Mouse (Mus musculus) thymus, postnatal 0 days (tissue): ENCODE measurements around the gene Mip. TPM values are rescaled to one million over a fixed set of nuclear protein-coding genes. Genes with fewer than 3 reads are reported as not detected.
"Not testable (repeated sequence)": the region's sequence is repeated elsewhere in the genome, so short reads cannot be mapped to it uniquely, and the experiment has no call there.

Source experiments
- DNase-seq: peaks from one replicate; pipeline ENCODE4 v3.0.0-alpha.2; 2015; ENCODE audit warnings: low spot score
- polyA plus RNA-seq: library from polyadenylated mRNA; unstranded; fragments of >200 nt; fragmentation: Nextera tagmentation; extraction: Ambion mirVana; gene quantifications from 2 replicates; pipeline ENCODE4 v1.2.1, GENCODE M21; 2015

The Mip gene
- polyA plus RNA-seq, 1 experiment from 2014 or later: not detected

GRCm38 (mm10) chr10:128247020-128247732, 21.5 kb downstream of the Mip start:
- DNase-seq: no peak

DNA sequence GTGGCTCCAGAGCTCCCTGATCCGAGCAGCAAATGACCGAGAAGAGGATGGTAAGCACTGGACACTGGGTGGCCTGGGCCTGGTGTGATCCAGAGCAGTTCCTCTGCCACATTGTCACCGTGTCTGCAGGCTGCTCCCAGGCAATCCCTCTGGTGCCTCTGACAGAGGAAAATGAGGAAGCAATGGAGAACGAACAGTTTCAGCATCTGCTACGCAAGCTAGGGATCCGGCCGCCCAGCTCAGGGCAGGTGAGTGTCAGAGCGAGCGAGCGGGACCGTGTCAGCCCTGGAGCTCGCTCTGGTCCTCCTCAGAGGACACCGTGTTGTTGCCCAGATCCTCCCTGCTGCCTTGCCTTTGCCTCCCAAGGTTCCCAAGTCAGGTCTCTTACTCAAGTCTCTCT, 24.9 kb downstream of the Mip start:
- DNase-seq: no peak

DNA sequence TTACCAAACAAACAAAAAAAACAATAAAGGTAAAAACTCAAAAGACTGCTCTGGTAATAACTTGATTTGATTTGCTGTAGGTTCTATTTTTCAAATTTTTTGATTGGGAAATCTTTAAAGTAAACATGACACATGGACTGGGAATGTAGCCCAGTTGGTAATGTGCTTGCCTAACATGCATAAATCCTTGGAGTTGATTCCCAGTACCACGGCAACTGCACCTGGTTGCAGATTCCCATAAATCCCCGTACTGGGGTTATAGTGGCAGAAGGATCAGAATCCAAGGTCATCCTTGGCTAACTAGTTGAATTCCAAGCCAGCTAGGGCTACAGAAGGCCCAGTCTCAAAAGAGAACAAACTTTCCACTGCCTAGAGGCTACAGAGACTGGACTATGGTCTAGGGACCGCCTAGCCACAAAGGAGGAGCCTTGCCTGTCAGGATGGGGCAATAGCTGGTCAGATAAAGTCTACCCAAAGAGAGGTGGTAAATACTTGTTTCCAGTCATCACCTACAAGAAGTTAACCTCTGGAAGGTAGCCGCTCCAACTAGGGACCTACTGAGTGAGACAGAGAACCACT, 28.1 kb downstream of the Mip start, which contains the start of gene Apon:
Apon (plus strand) TSS at position 420 of the 579 bp plus-strand sequence.
- no peak for DNase-seq

- DNase-seq: no peak
These were observed 30.3 kb downstream of the Mip start for GRCm38 (mm10) chr10:128255925-128256324.

DNA sequence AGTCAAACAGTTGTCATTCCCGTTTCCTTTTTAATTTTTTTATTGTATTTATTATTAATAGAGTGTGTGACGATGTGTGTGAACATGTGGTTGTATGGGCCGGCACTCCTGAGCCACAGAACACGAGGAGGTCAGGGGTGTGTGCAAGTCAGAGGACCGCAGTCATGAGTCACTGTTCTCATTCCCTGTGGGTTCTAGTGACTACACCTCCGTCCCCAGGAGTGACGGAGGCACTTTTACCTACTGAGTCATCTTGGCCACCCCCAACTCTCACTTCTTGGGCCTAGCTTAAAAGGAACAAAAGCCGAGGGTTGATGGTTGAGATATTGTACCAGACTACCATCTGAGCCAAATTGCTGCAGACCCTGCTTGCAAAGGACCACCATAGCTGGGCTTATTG, 30.7 kb downstream of the Mip start:
- DNase-seq: no peak

DNA sequence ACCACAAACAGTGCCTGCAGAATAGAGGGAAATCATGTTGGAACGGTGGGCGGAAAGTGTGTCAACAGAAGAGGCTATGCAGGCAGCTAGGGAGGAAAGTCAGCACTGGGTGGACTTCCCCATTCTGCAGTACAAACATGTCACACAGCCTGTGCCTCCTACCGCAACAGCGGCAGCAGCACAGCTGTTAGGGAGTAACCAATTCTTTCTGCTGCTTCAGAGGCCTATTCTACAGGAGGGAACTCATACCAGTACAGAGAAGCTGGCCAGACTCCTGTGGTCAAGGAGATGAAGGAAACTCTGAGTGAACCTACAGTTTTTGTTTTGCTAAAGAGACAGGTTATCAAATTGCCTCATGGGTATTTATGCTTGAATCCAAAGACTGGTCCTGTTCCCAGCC, 33.3 kb downstream of the Mip start:
- peak; percentile 54 for DNase-seq

DNA sequence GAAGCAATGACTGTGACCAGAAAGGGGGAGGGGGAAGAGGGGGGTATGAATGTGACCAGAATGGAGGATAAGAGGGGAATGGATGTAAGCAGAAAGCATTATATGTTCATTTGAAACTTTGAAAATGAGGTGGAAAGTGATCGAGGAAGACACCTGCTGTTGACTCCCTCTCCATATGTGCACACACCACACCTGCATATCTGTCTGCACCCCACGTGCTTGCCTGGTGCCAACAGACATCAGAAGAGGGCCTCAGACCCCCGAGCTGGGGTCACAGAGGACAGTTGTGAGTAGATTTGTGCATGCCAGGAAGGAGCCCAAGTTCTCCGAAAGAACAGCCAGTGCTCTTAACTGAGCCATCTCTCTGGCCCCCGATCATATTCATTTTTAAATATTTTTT, 34.3 kb downstream of the Mip start:
- DNase-seq: peak; percentile 52

- DNase-seq: not testable (repeated sequence)
These were observed 34.7 kb downstream of the Mip start for GRCm38 (mm10) chr10:128260376-128260775.

GRCm38 (mm10) chr10:128262300-128262699, 36.7 kb downstream of the Mip start:
- no peak for DNase-seq

- no peak for DNase-seq
These were observed 38.0 kb downstream of the Mip start for GRCm38 (mm10) chr10:128263393-128264310.

- DNase-seq: no peak
These were observed 42.7 kb downstream of the Mip start, which contains the start of gene Apof for GRCm38 (mm10) chr10:128268371-128268770. TSS of gene Apof (plus strand) at chr10:128268671.

DNA sequence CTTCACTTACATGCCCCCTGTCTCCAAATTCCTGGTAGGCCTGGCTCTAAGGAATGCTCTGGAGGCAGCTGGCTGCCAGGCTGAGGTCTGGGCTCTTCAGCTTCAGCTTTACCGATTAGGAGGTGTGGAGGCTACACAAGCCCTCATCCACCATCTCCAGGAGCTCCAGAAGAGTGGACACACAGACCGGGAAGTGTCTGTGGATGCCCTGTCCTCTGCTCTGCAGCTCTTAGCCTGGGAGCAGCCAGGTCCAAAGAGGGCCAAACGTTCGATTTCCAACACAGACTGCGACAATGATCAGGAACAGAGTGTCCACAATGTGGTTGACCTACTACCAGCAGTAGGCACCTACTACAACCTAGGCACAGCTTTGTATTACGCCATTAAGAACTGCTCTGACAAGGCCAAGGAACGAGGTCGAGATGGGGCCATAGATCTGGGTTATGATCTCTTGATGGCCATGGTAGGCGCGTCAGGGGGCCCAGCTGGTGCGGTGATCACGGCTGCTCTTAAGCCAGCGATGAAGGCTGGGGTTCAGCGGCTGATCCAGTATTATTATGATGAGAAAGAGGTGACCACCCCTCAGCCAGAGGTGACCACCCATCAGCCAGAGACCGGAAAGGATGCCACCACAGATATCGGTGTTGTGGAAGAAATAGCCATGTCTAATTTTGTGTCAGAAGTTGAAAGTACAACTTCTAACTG, 43.7 kb downstream of the Mip start:
- no peak for DNase-seq

DNA sequence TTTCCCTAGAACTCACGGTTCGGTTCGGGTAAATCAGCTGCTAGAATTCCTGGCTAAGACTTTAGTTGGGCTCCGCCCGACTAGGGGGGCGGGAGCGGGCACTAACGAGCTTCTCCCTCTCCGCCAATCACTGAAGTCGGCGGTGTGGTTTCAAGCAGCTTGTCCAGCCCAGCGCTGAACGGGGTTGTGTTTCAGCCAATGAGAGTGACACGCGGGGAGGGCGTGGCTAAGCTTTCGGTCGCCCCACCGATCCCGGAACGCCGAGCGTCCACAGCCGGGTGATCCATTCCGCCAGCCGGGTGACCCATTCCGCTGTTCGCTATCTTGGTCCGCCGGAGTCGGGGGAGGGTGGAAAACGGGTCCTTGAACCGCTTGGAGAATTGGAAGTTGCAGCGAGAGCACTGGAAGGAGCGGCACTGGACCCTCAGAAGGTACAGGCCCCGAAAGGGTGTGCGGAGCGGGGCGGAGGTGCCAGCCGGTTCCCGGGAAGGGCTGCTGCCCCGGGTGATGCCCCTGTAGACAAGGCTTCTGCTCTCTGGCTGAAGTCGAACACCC, 44.7 kb downstream of the Mip start, which contains the start of gene Stat2:
Stat2 (plus strand) TSS at position 273 of the 555 bp plus-strand sequence.
- peak; percentile 97 for DNase-seq

GRCm38 (mm10) chr10:128270866-128271265, 45.2 kb downstream of the Mip start:
- no peak for DNase-seq

DNA sequence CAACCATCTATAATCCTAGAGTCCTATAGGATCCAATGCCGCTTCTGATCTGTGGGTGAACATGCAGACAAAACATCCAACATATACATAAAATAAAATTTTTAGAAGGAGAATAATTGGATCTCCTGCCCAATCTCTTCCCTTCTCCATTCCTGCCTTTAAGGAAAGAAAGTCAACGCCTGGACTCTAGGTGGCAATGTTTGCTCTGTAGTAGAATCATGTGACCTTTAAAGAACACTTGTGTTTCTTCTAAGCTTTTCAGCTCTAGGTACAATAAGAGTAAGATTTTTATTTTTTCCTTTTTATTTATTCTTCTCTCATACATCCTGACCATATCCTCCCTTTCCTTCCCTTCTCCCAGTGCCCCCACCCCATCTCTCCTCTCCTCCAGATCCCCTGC, 46.2 kb downstream of the Mip start:
- peak; percentile 18 for DNase-seq

GRCm38 (mm10) chr10:128272819-128273439, 47.3 kb downstream of the Mip start:
- DNase-seq: not testable (repeated sequence)

DNA sequence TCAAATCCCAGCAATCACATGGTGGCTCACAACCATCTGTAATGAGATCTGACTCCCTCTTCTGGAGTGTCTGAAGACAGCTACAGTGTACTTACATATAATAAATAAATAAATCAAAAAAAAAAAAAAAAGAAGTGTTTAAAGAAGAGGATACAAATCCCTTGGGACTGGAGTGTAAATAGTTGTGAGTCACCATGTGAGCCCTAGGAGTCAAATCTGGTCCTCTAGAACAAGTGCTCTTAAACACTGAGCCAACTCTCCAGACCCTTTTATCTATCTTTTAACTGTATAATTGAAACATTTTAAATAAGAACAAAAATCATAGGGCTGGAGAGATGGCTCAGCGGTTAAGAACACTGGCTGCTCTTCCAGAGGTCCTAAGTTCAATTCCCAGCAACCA, 49.7 kb downstream of the Mip start:
- not testable (repeated sequence) for DNase-seq

- no peak for DNase-seq
These were observed 52.5 kb downstream of the Mip start for GRCm38 (mm10) chr10:128278158-128278557.

DNA sequence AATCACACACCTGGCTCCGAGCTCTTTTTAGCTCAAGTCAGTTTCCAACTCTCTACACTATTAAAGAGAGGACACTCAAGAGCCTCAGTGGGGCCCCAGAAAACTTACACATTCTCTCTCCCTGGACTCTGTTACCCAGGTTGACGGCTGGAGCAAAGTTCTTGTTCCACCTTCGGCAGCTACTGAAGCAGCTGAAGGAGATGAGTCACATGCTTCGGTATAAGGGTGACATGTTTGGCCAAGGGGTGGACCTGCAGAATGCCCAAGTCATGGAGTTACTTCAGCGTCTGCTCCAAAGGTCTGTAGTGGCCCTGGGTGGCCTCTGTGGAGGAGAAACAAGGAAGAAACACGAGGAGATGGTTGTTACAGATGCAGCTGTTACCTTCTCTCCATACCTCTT, 55.3 kb downstream of the Mip start:
- DNase-seq: no peak
